Mouse (Mus musculus): ENCODE results near the gene Gm11733. TPM values are rescaled to one million over a fixed set of nuclear protein-coding genes. Genes with fewer than 3 reads are reported as not detected.

Gm11733 gene
- polyA plus RNA-seq, 1 experiment = not detected

DNA sequence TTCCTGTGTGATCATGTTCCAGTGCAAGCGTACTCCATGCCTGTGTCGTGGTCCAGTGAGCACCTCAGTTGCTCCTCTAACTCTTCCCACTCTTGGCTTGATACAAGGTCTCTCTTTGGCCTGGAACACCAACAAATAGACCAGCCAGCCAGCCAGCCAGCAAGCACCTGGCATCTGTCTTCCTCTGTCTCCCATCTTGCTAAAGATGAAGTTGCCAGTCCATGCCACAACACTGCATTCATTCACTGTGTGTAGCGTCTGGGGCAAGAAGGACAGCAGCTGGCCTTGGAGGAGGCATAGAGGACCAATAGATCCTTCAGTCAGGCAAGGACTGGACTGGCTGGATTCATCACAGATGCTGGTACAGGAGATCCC is 32.2 kb downstream of the Gm11733 start:
- Histone ChIP-seq H3K36me3 (ENCODE audit: control insufficient read depth, insufficient read depth, low read length, poor library complexity, severe bottlenecking) (no peaks in the 10 kb centered on the region), H3K27ac (ENCODE audit: insufficient read depth, low read length) (no peak overlapping the region), H3K4me1 (ENCODE audit: control insufficient read depth, insufficient read depth, low read length) (no peaks in the 10 kb centered on the region), H3K4me3 (ENCODE audit: low read depth, low read length) (no peak overlapping the region), H3K27me3 (ENCODE audit: control insufficient read depth, insufficient read depth, low read length, poor library complexity, severe bottlenecking) (no peaks in the 10 kb centered on the region), H3K9me3 (replicated peaks; ENCODE audit: control insufficient read depth, insufficient read depth, low read length, poor library complexity, severe bottlenecking) (no peaks in the 10 kb centered on the region), H3K9ac (ENCODE audit: low read depth, poor library complexity, severe bottlenecking) (no peak overlapping the region)
- no peak for TF ChIP-seq EP300 (IDR thresholded peaks at IDR 0.05; ENCODE audit: insufficient read depth, low read depth, low read length)
- no peak for TF ChIP-seq POLR2A (IDR thresholded peaks at IDR 0.05; ENCODE audit: insufficient read depth, low read length)
- TF ChIP-seq CTCF (IDR thresholded peaks at IDR 0.05; ENCODE audit: low read depth, low read length) = no peak

DNA sequence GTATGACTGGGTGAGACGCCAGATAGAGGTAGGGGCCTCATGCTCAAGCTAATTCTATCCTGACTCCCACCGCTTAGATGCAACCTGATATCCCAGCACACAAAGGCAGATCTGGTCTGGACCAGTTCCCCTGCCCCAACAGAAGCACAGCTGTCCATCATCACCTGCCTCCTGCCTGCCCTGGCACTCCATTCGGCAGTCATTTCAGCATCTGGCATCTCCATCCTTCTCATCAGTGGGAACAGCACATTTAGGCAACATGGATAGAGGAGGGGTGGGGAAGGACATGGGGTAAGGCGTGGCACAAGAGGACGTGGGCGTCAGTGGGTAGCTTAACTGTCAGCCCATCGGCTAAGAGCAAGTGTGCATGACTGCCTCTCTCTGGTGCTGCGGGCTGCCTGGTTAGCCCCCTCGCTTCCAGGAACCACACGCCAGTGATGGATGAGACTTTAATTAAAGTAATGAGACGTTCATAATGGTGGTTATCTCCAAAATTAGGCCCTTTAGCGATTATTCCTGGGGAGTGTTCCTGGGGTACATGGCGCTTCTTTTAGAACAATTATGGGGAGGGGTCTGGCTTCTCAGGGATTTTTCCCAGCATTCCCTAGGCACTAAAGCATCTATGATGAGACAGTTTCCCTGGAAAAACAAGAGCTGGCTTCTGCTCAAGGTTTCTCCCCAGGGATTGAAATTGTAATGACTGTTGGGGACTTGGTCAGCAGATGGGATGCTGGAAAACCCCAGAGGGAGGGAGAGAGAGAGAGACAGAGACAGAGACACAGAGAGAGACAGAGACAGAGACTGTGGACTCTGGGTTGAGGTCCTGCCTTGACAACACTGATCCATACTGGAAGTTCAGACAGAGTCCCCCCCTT is 38.0 kb downstream of the Gm11733 start:
- no peaks in the 10 kb centered on the region for H3K36me3 ChIP-seq (ENCODE audit: control insufficient read depth, insufficient read depth, low read length, poor library complexity, severe bottlenecking)
- no peak overlapping the region for H3K4me3 ChIP-seq (ENCODE audit: low read depth, low read length)
- H3K27ac ChIP-seq (ENCODE audit: insufficient read depth, low read length) = no peak overlapping the region
- H3K9me3 ChIP-seq (replicated peaks; ENCODE audit: control insufficient read depth, insufficient read depth, low read length, poor library complexity, severe bottlenecking) = no peaks in the 10 kb centered on the region
- H3K9ac ChIP-seq (ENCODE audit: low read depth, poor library complexity, severe bottlenecking) = no peak overlapping the region
- no peaks in the 10 kb centered on the region for H3K27me3 ChIP-seq (ENCODE audit: control insufficient read depth, insufficient read depth, low read length, poor library complexity, severe bottlenecking)
- H3K4me1 ChIP-seq (ENCODE audit: control insufficient read depth, insufficient read depth, low read length) = peaks cover 11% of the 10 kb centered on the region
- TF ChIP-seq POLR2A (IDR thresholded peaks at IDR 0.05; ENCODE audit: insufficient read depth, low read length) (no peak), EP300 (IDR thresholded peaks at IDR 0.05; ENCODE audit: insufficient read depth, low read depth, low read length) (peak; percentile 82), CTCF (IDR thresholded peaks at IDR 0.05; ENCODE audit: low read depth, low read length) (no peak)

DNA sequence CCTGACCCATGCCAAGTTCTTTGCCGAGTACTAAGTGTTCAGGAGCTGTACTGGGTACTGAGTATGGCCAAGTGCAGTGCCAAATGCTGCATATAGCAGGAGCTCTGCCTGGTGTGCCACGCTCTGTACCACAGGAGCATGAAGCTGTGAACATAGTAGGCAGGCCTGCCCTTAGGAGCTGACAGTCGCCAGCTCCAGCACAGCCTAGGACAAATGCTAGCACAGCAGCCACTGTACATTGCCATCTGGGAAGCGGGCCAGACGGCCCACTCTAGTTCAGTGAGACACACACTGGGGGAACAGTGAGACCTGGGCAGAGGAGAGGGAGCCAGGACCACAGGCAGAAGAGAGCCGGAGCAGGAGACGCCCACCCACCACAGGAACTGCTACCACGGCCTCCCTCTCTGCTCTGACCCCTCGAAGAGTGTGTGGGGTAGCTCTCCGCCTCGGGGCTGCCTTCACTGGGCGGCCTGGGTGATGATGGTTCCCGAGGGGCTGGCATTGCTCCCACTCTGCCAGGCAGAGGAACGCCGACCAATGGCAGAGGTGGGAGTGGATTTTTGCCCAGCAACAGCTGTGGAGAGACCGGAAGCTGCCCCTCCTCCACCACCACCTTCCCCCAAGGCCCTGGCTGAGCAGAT is 38.8 kb downstream of the Gm11733 start:
- no peak for TF ChIP-seq CTCF (IDR thresholded peaks at IDR 0.05; ENCODE audit: low read depth, low read length)
- no peak for TF ChIP-seq POLR2A (IDR thresholded peaks at IDR 0.05; ENCODE audit: insufficient read depth, low read length)

DNA sequence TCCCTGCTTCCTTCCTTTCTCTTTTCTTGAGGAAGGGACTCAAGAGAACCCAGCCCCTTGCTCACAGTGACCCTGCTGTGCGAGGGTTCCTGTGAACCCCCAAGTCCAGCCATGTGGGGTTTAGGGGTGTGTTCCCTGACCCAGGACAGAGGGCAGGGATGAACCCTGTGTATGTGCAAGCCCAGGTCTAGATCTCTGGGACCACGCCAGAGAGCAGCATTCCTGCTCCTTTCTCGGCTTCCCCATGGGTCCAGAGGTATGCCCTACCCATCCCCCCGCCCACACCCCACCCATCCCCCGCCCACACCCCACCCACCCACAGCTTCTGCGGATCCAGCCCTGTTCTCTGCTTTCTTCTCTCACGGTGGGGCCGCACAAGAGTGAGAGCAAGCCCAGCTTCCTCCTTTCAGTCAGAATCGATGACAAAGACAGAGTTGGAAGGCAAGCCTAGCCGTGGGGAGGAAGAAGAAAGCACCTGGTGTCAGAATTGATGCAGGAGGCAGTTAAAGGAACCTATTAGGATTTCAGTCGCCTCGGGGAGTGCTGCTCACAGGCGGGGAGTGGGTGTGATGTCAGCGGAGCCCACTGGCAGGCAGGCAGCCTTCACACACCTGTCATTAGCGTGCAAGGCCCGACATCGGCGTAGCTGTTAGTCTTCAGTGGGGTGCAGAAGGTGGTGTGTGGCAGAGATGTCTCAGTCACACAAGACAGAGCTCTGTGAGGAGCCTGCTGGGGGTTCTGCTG is 41.6 kb downstream of the Gm11733 start:
- Histone ChIP-seq H3K9me3 (replicated peaks; ENCODE audit: control insufficient read depth, insufficient read depth, low read length, poor library complexity, severe bottlenecking) (no peaks in the 10 kb centered on the region), H3K9ac (ENCODE audit: low read depth, poor library complexity, severe bottlenecking) (no peak overlapping the region), H3K4me3 (ENCODE audit: low read depth, low read length) (no peak overlapping the region), H3K27me3 (ENCODE audit: control insufficient read depth, insufficient read depth, low read length, poor library complexity, severe bottlenecking) (no peaks in the 10 kb centered on the region), H3K27ac (ENCODE audit: insufficient read depth, low read length) (peak overlapping the region; percentile 75), H3K36me3 (ENCODE audit: control insufficient read depth, insufficient read depth, low read length, poor library complexity, severe bottlenecking) (no peaks in the 10 kb centered on the region), H3K4me1 (ENCODE audit: control insufficient read depth, insufficient read depth, low read length) (peaks cover 11% of the 10 kb centered on the region)
- no peak for TF ChIP-seq EP300 (IDR thresholded peaks at IDR 0.05; ENCODE audit: insufficient read depth, low read depth, low read length)
- no peak for TF ChIP-seq CTCF (IDR thresholded peaks at IDR 0.05; ENCODE audit: low read depth, low read length)
- no peak for TF ChIP-seq POLR2A (IDR thresholded peaks at IDR 0.05; ENCODE audit: insufficient read depth, low read length)

More for the DNA sequence above, 38.8 kb downstream of the Gm11733 start:
- no peaks in the 10 kb centered on the region for H3K36me3 ChIP-seq (ENCODE audit: control insufficient read depth, insufficient read depth, low read length, poor library complexity, severe bottlenecking)
- peaks cover 11% of the 10 kb centered on the region for H3K4me1 ChIP-seq (ENCODE audit: control insufficient read depth, insufficient read depth, low read length)
- no peaks in the 10 kb centered on the region for H3K9me3 ChIP-seq (replicated peaks; ENCODE audit: control insufficient read depth, insufficient read depth, low read length, poor library complexity, severe bottlenecking)
- peak overlapping the region; percentile 2; the same call in 1 of the 2 replicates for H3K9ac ChIP-seq (ENCODE audit: low read depth, poor library complexity, severe bottlenecking)
- H3K27me3 ChIP-seq (ENCODE audit: control insufficient read depth, insufficient read depth, low read length, poor library complexity, severe bottlenecking) = no peaks in the 10 kb centered on the region
- H3K27ac ChIP-seq (ENCODE audit: insufficient read depth, low read length) = no peak overlapping the region
- no peak overlapping the region for H3K4me3 ChIP-seq (ENCODE audit: low read depth, low read length)

DNA sequence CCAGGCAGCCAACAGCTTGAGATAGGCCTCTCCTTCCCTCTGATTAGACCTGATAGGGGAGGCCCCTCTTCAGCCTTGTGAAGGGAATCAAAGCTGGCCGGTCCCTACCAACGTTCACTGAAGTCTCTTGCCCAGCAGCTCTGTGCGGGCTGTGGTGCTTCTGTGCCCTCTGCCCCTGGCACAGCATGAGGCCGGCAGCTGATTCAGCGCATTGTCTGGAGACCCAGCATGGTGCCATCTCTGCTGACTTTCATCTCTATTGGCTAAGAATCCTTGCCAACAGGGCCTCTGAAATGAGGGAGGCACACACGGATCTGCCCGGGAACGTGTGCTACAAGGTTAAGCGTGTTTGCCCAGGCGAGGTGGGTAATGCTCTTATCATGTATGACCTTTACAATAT is 48.2 kb downstream of the Gm11733 start:
- Histone ChIP-seq H3K27me3 (ENCODE audit: control insufficient read depth, insufficient read depth, low read length, poor library complexity, severe bottlenecking) (no peaks in the 10 kb centered on the region), H3K36me3 (ENCODE audit: control insufficient read depth, insufficient read depth, low read length, poor library complexity, severe bottlenecking) (no peaks in the 10 kb centered on the region), H3K4me1 (ENCODE audit: control insufficient read depth, insufficient read depth, low read length) (peaks cover 5% of the 10 kb centered on the region), H3K9ac (ENCODE audit: low read depth, poor library complexity, severe bottlenecking) (no peak overlapping the region), H3K4me3 (ENCODE audit: low read depth, low read length) (no peak overlapping the region), H3K9me3 (replicated peaks; ENCODE audit: control insufficient read depth, insufficient read depth, low read length, poor library complexity, severe bottlenecking) (no peaks in the 10 kb centered on the region), H3K27ac (ENCODE audit: insufficient read depth, low read length) (no peak overlapping the region)
- no peak for TF ChIP-seq POLR2A (IDR thresholded peaks at IDR 0.05; ENCODE audit: insufficient read depth, low read length)
- no peak for TF ChIP-seq CTCF (IDR thresholded peaks at IDR 0.05; ENCODE audit: low read depth, low read length)
- TF ChIP-seq EP300 (IDR thresholded peaks at IDR 0.05; ENCODE audit: insufficient read depth, low read depth, low read length) = no peak
